Mouse (Mus musculus) gastrocnemius, adult 8-10 months (tissue): Measurements from ENCODE around the gene Sec14l4. TPM values are rescaled to one million over a fixed set of nuclear protein-coding genes. Genes with fewer than 3 reads are reported as not detected.

Source experiments
- DNase-seq, 2 experiments: peaks; one replicate each; pipeline ENCODE4 v3.0.0; 2022; ENCODE audit warnings: low spot score in 2 of 2
- total RNA-seq, 4 experiments: library from RNA; stranded (reverse); gene quantifications; 2 replicates each; pipeline ENCODE4 v1.2.4; 2022

Gene Sec14l4
- total RNA-seq, 4 experiments from 2014 or later: not detected

GRCm38 (mm10) chr11:4078267-4078933 is 47.1 kb downstream of the Sec14l4 start:
- no peak for DNase-seq

GRCm38 (mm10) chr11:4080219-4080618 is 49.0 kb downstream of the Sec14l4 start:
- DNase-seq: no peak

- DNase-seq: peak in 1 of 2 experiments; percentile 22
These were observed 52.2 kb downstream of the Sec14l4 start for GRCm38 (mm10) chr11:4083316-4084078.

- no peak for DNase-seq
These were observed 55.0 kb downstream of the Sec14l4 start for GRCm38 (mm10) chr11:4086246-4086645.

- DNase-seq: no peak
These were observed 56.0 kb downstream of the Sec14l4 start for GRCm38 (mm10) chr11:4087267-4087666.

GRCm38 (mm10) chr11:4093459-4094377 is 62.5 kb downstream of the Sec14l4 start:
- DNase-seq: no peak

GRCm38 (mm10) chr11:4094378-4095170 is 63.3 kb downstream of the Sec14l4 start:
- peak; percentile 28 to 32 for DNase-seq

- DNase-seq: peak; percentile 32 to 44
These were observed 64.2 kb downstream of the Sec14l4 start, which contains the start of gene Mtfp1 for GRCm38 (mm10) chr11:4095171-4096053. Gene Mtfp1 (minus strand): TSS chr11:4095445.

- peak; percentile 98 to 99 for DNase-seq
These were observed 65.1 kb downstream of the Sec14l4 start for GRCm38 (mm10) chr11:4096054-4096984.

GRCm38 (mm10) chr11:4097091-4097621 is 65.9 kb downstream of the Sec14l4 start:
- no peak for DNase-seq

Other genes with a start within 250 kb of the Sec14l4 start
- gene Osbp2, start 167.6 kb upstream of the Sec14l4 start, total RNA-seq: 1 to 10 TPM in 2 of 4 experiments, under 1 TPM in 2; 0.75 to 1.6 (median 1.0) TPM
- under 1 TPM; 0.11 to 0.36 (median 0.15) TPM for gene 4921536K21Rik, start 136.4 kb upstream of the Sec14l4 start, total RNA-seq
- 10 to 100 TPM in 3 of 4 experiments, 1 to 10 TPM in 1; 7.3 to 18.4 (median 14.0) TPM for gene Dusp18, start 136.2 kb upstream of the Sec14l4 start, total RNA-seq
- gene Slc35e4, start 116.8 kb upstream of the Sec14l4 start, total RNA-seq: 10 to 100 TPM; 19.5 to 24.6 (median 21.4) TPM
- 10 to 100 TPM; 11.6 to 17.3 (median 13.2) TPM for gene Tcn2, start 99.3 kb upstream of the Sec14l4 start, total RNA-seq
- gene Pes1, start 67.5 kb upstream of the Sec14l4 start, total RNA-seq: 10 to 100 TPM; 25.1 to 33.5 (median 29.8) TPM
- not detected for gene 4930556J24Rik, start 54.7 kb upstream of the Sec14l4 start, total RNA-seq
- under 1 TPM in 2 of 4 experiments, not detected in 2; 0.24 to 0.31 TPM for gene Gal3st1, start 47.8 kb upstream of the Sec14l4 start, total RNA-seq
- not detected for gene Sec14l3, start 33.4 kb downstream of the Sec14l4 start, total RNA-seq
- 10 to 100 TPM; 37.5 to 49.4 (median 44.0) TPM for gene Mtfp1, start 64.0 kb downstream of the Sec14l4 start, total RNA-seq
- under 1 TPM in 3 of 4 experiments, not detected in 1; 0.11 to 0.46 (median 0.24) TPM for gene Sec14l2, start 92.0 kb downstream of the Sec14l4 start, total RNA-seq
- gene Rnf215, start 103.7 kb downstream of the Sec14l4 start, total RNA-seq: 1 to 10 TPM; 2.9 to 4.4 (median 4.0) TPM
- gene Ccdc157, start 128.8 kb downstream of the Sec14l4 start, total RNA-seq: 1 to 10 TPM; 1.7 to 2.5 (median 2.2) TPM
- 10 to 100 TPM; 11.3 to 15.6 (median 12.2) TPM for gene Sf3a1, start 128.9 kb downstream of the Sec14l4 start, total RNA-seq
- gene Tbc1d10a, start 155.3 kb downstream of the Sec14l4 start, total RNA-seq: 1 to 10 TPM; 2.7 to 4.5 (median 3.7) TPM
- gene Castor1, start 186.8 kb downstream of the Sec14l4 start, total RNA-seq: 1 to 10 TPM in 3 of 4 experiments, under 1 TPM in 1; 0.56 to 2.9 (median 1.8) TPM
- not detected for gene Osm, start 205.0 kb downstream of the Sec14l4 start, total RNA-seq
- gene Lif, start 226.1 kb downstream of the Sec14l4 start, total RNA-seq: under 1 TPM in 2 of 4 experiments, not detected in 2; 0.19 to 0.22 TPM